Mouse (Mus musculus) E14TG2a.4 (cell line): Measurements from ENCODE around the gene 9530077C05Rik.

Source experiments
- CTCF ChIP-seq: conservative IDR thresholded peaks from 2 replicates; pipeline ENCODE4 v1.5.1; 2014; ENCODE audit warnings: low read length
- NANOG ChIP-seq: IDR thresholded peaks from 2 replicates; pipeline ENCODE4 v1.6.1; 2014; ENCODE audit warnings: borderline replicate concordance, low read length, mixed read lengths

DNA sequence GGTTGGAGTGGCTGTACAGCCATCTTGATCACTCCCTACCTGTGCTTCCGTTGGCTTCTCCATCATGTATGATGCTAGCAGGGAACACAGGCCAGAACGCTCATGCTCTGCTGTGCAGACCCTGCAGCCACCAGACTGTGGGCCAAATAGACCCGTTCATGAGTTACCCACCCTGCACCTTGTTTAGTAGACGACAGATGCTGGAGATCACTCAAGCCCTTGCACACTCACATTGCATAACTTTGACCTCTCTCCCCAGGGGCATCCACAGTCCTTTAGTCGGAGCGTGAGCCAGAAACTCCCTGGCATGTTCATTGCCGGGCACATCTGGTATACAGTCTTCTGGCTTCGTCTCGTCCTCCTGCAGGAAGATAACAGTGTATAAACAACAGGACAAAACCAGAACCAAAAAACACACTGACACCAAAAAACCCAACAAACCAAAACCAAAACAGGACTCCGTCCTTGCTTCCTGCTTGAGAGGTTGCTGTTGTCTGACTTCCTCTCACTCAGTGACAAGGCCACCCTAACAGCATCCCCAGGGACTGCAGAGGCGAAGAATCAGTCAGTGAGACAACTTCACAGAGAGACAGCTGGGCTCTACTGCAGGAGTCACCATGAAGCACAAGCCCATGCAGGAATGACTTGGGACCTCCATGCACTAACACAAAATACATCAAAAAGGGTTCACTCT, 46.0 kb downstream of the 9530077C05Rik start:
- TF ChIP-seq CTCF: no peak
- TF ChIP-seq NANOG: no peak
